Mouse (Mus musculus) MEL (cell line): ENCODE results near the gene Otos.

ENCODE experiments used
- CTCF ChIP-seq, 3 experiments: IDR thresholded peaks in 2 of 3; conservative IDR thresholded peaks in 1 of 3; 2 replicates each; pipeline ENCODE4 v1.5.1; 2011 to 2012; ENCODE audit warnings: low read length in 3 of 3, low read depth in 2 of 3, mild to moderate bottlenecking in 2 of 3, improper control_type of control experiment in 1 of 3, inconsistent platforms in 1 of 3, mixed read lengths in 1 of 3, moderate library complexity in 1 of 3; ENCODE audit not compliant: control insufficient read depth in 1 of 3, insufficient read depth in 1 of 3, poor library complexity in 1 of 3, severe bottlenecking in 1 of 3
- GABPA ChIP-seq: IDR thresholded peaks from 2 replicates; pipeline ENCODE4 v1.6.1; 2012; ENCODE audit warnings: low read depth, mild to moderate bottlenecking, inconsistent platforms, low read length, improper control_type of control experiment, moderate library complexity
- MEF2A ChIP-seq: IDR thresholded peaks from 2 replicates; pipeline ENCODE4 v1.6.1; 2014; ENCODE audit warnings: low read depth, mild to moderate bottlenecking, inconsistent platforms, low read length, improper control_type of control experiment; ENCODE audit not compliant: poor library complexity, insufficient replicate concordance, severe bottlenecking; ENCODE audit errors: extremely low read depth
- POLR2A ChIP-seq, 2 experiments: IDR thresholded peaks; 2 replicates each; pipeline ENCODE4 v1.6.1; 2011 to 2012; ENCODE audit warnings: low read length in 2 of 2, mild to moderate bottlenecking in 2 of 2, control low read depth in 1 of 2, improper control_type of control experiment in 1 of 2, low read depth in 1 of 2, moderate library complexity in 1 of 2; ENCODE audit not compliant: control insufficient read depth in 1 of 2, insufficient read depth in 1 of 2, poor library complexity in 1 of 2
- TAL1 ChIP-seq: IDR thresholded peaks from 2 replicates; pipeline ENCODE4 v1.6.1; 2012; ENCODE audit warnings: mild to moderate bottlenecking, inconsistent platforms, low read length, moderate library complexity, mixed read lengths
- ZNF384 ChIP-seq: IDR thresholded peaks from 2 replicates; pipeline ENCODE4 v1.6.1; 2012; ENCODE audit warnings: low read depth, mild to moderate bottlenecking, inconsistent platforms, low read length, improper control_type of control experiment

DNA sequence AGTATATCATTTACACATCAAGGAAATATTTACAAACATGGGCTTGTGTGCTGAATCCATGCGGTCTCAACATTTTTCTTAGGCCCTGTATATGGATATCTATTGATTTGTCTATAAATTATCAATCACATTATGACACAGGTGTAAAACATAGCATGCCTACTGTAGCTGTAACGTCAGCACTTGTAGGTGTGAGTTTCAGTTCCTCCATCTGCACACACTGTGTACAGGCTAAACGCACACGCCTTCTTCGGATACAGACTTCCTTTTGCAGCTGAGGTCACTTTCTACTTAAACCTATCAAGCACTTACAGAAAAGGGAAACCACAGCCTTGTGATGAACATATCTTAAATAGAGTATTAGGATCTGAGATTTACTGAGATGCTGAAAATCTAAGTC, 30.1 kb upstream of the Otos start:
- TF ChIP-seq CTCF (IDR thresholded peaks at IDR 0.05 in 2 of 3, conservative IDR thresholded peaks at IDR 0.05 in 1 of 3; ENCODE audit: control insufficient read depth in 1 of 3, insufficient read depth in 1 of 3, low read depth in 2 of 3, low read length in 3 of 3, poor library complexity in 1 of 3, severe bottlenecking in 1 of 3): no peak
- TF ChIP-seq POLR2A (IDR thresholded peaks at IDR 0.05; ENCODE audit: control insufficient read depth in 1 of 2, insufficient read depth in 1 of 2, low read depth in 1 of 2, low read length in 2 of 2, poor library complexity in 1 of 2): no peak
- TF ChIP-seq MEF2A: no peak
- TF ChIP-seq GABPA: no peak
- TF ChIP-seq ZNF384: no peak
- TF ChIP-seq TAL1: no peak
